Mouse (Mus musculus): ENCODE results near the gene Tagln3. TPM values are rescaled to one million over a fixed set of nuclear protein-coding genes. Genes with fewer than 3 reads are reported as not detected.

Tagln3 gene
- 452 and 462 TPM in 2 replicates for polyA plus RNA-seq (2012; rRNA removed)

GRCm38 (mm10) chr16:45724061-45724741, at the start of gene Tagln3:
Gene Tagln3 (minus strand): TSS chr16:45724608.
- DNase-seq (ENCODE audit: extremely low spot score in 1 of 2, low spot score in 1 of 2), result peak; percentile 56 to 79

- no peak for DNase-seq (ENCODE audit: extremely low spot score in 1 of 2, low spot score in 1 of 2)
These were observed 46.5 kb upstream of the Tagln3 start for GRCm38 (mm10) chr16:45770914-45771313.

- no peak for DNase-seq (ENCODE audit: extremely low spot score in 1 of 2, low spot score in 1 of 2)
These were observed 43.6 kb upstream of the Tagln3 start for GRCm38 (mm10) chr16:45767853-45768640.

GRCm38 (mm10) chr16:45767434-45767833, 43.0 kb upstream of the Tagln3 start:
- DNase-seq (ENCODE audit: extremely low spot score in 1 of 2, low spot score in 1 of 2), result no peak

GRCm38 (mm10) chr16:45765801-45766494, 41.5 kb upstream of the Tagln3 start:
- no peak for DNase-seq (ENCODE audit: extremely low spot score in 1 of 2, low spot score in 1 of 2)

GRCm38 (mm10) chr16:45765102-45765501, 40.7 kb upstream of the Tagln3 start:
- DNase-seq (ENCODE audit: extremely low spot score in 1 of 2, low spot score in 1 of 2), result no peak

- no peak for DNase-seq (ENCODE audit: extremely low spot score in 1 of 2, low spot score in 1 of 2)
These were observed 38.6 kb upstream of the Tagln3 start for GRCm38 (mm10) chr16:45762859-45763505.

- no peak for DNase-seq (ENCODE audit: extremely low spot score in 1 of 2, low spot score in 1 of 2)
These were observed 37.0 kb upstream of the Tagln3 start for GRCm38 (mm10) chr16:45761425-45761824.

GRCm38 (mm10) chr16:45758726-45759269, 34.4 kb upstream of the Tagln3 start:
- no peak for DNase-seq (ENCODE audit: extremely low spot score in 1 of 2, low spot score in 1 of 2)

- DNase-seq (ENCODE audit: extremely low spot score in 1 of 2, low spot score in 1 of 2), result no peak
These were observed 33.1 kb upstream of the Tagln3 start for GRCm38 (mm10) chr16:45757421-45758078.

GRCm38 (mm10) chr16:45756855-45757254, 32.4 kb upstream of the Tagln3 start:
- DNase-seq (ENCODE audit: extremely low spot score in 1 of 2, low spot score in 1 of 2), result peak; percentile 33 to 88

GRCm38 (mm10) chr16:45743591-45744144, 19.3 kb upstream of the Tagln3 start:
- DNase-seq (ENCODE audit: extremely low spot score in 1 of 2, low spot score in 1 of 2), result no peak

- DNase-seq (ENCODE audit: extremely low spot score in 1 of 2, low spot score in 1 of 2), result peak; percentile 92 to 97
These were observed 18.4 kb upstream of the Tagln3 start, which contains the start of gene Abhd10 for GRCm38 (mm10) chr16:45742615-45743476. Gene Abhd10 (minus strand): TSS chr16:45742955.

GRCm38 (mm10) chr16:45737880-45738279, 13.5 kb upstream of the Tagln3 start:
- DNase-seq (ENCODE audit: extremely low spot score in 1 of 2, low spot score in 1 of 2), result no peak

- no peak for DNase-seq (ENCODE audit: extremely low spot score in 1 of 2, low spot score in 1 of 2)
These were observed 12.3 kb upstream of the Tagln3 start for GRCm38 (mm10) chr16:45736724-45737123.

GRCm38 (mm10) chr16:45729163-45729562, 4.8 kb upstream of the Tagln3 start:
- DNase-seq (ENCODE audit: extremely low spot score in 1 of 2, low spot score in 1 of 2), result no peak

- no peak for DNase-seq (ENCODE audit: extremely low spot score in 1 of 2, low spot score in 1 of 2)
These were observed 314 bp upstream of the Tagln3 start for GRCm38 (mm10) chr16:45724742-45725102.

GRCm38 (mm10) chr16:45723172-45723901, 1.1 kb downstream of the Tagln3 start:
- peak in 1 of 2 experiments; percentile 55 for DNase-seq (ENCODE audit: extremely low spot score in 1 of 2, low spot score in 1 of 2)

All from frontal cortex, adult 2 months (tissue).